Mouse (Mus musculus) liver, embryonic 14.5 days (tissue): Measurements from ENCODE around the gene D6Ertd527e.

Experiments used
- CTCF ChIP-seq: IDR thresholded peaks from 2 replicates; pipeline ENCODE4 v1.5.1; 2016; ENCODE audit warnings: antibody characterized with exemption, low read depth, control low read depth
- EP300 ChIP-seq: IDR thresholded peaks from 2 replicates; pipeline ENCODE4 v1.6.1; 2016; ENCODE audit warnings: antibody characterized with exemption, low read depth

GRCm38 (mm10) chr6:87151427-87151826 lies 46.9 kb downstream of the D6Ertd527e start:
- TF ChIP-seq CTCF: no peak
- no peak for TF ChIP-seq EP300
